Mouse (Mus musculus) hindbrain, embryonic 14.5 days (tissue): ENCODE results near the gene Gm15114. TPM values are rescaled to one million over a fixed set of nuclear protein-coding genes. Genes with fewer than 3 reads are reported as not detected.
"Not testable (repeated sequence)": the region's sequence is repeated elsewhere in the genome, so short reads cannot be mapped to it uniquely, and the experiment has no call there.

Source experiments
- ATAC-seq: fragments of 200-750 bp; cut with Nextera tagmentation; 2 replicates; pipeline ENCODE4 v1.8.0; 2017; ENCODE audit warnings: moderate number of reproducible peaks, mild to moderate bottlenecking, moderate TSS enrichment, moderate library complexity; ENCODE audit not compliant: low FRiP score
- DNase-seq: peaks from one replicate; pipeline ENCODE4 v3.0.0-alpha.2; 2015; ENCODE audit warnings: low spot score
- H3K27ac ChIP-seq: fragments of 300-500 bp; sonication (generic); 2 replicates; pipeline ENCODE4 v1.5.1; 2014; ENCODE audit warnings: mild to moderate bottlenecking, moderate library complexity
- H3K27me3 ChIP-seq: fragments of 300-500 bp; sonication (generic); 2 replicates; pipeline ENCODE4 v1.6.1; 2014; ENCODE audit warnings: mild to moderate bottlenecking, low read length, mixed read lengths; ENCODE audit not compliant: control insufficient read depth, insufficient read depth
- H3K36me3 ChIP-seq: fragments of 300-500 bp; sonication (generic); replicated peaks from 2 replicates; pipeline ENCODE4 v1.6.1; 2014; ENCODE audit not compliant: control insufficient read depth, insufficient read depth
- H3K4me1 ChIP-seq: fragments of 300-500 bp; sonication (generic); replicated peaks from 2 replicates; pipeline ENCODE4 v1.6.1; 2014; ENCODE audit warnings: antibody characterized with exemption, low read length, mixed read lengths; ENCODE audit not compliant: control insufficient read depth, insufficient read depth
- H3K4me2 ChIP-seq: fragments of 300-500 bp; sonication (generic); replicated peaks from 2 replicates; pipeline ENCODE4 v1.6.1; 2014; ENCODE audit warnings: mild to moderate bottlenecking, moderate library complexity
- H3K4me3 ChIP-seq: fragments of 300-500 bp; sonication (generic); replicated peaks from 2 replicates; pipeline ENCODE4 v1.5.1; 2014; ENCODE audit warnings: mild to moderate bottlenecking, low read length
- H3K9ac ChIP-seq: fragments of 300-500 bp; sonication (generic); 2 replicates; pipeline ENCODE4 v1.6.1; 2014
- H3K9me3 ChIP-seq: fragments of 300-500 bp; sonication (generic); 2 replicates; pipeline ENCODE4 v1.6.1; 2016; ENCODE audit warnings: low read length; ENCODE audit not compliant: control insufficient read depth
- WGBS: fragments of 180-500 bp; shearing (Covaris S2); extraction: QIAGEN DNeasy Blood & Tissue Kit; methylation state at CpG from one replicate; pipeline ENCODE4 v1.1.7; 2014; 5-methylcytosine and 5-hydroxymethylcytosine counted together
- polyA plus RNA-seq: library from polyadenylated mRNA; unstranded; fragments of >200 nt; fragmentation: Nextera tagmentation; extraction: Ambion mirVana; gene quantifications from 2 replicates; pipeline ENCODE4 v1.2.1, GENCODE M21; 2014

The Gm15114 gene
- not detected in 2 replicates for polyA plus RNA-seq

DNA sequence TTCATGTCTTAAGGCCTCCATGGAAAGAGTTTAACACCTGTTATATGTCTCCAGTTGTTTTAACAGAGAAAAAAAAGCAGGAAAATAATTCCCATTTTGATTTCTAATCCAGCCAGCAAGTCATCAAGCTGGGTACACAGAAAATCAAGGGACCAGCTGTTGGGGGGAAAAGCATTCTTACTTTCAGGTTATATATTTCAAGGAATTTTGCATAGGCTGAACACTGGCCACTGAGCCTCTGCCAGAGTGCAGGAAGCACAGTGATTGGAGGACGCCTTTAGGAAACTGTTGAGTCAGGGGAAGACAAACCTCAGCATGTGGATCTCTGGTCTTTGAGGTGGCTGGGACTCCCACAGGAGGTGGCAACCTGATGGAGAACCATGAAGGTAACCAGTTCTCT, at the start of gene Gm15114:
Gene Gm15114 (plus strand): TSS at position 301 of the 400 bp plus-strand sequence.
- H3K4me2 ChIP-seq, H3K36me3 ChIP-seq, H3K4me3 ChIP-seq, H3K27me3 ChIP-seq, H3K27ac ChIP-seq, ATAC-seq, DNase-seq, H3K4me1 ChIP-seq, H3K9me3 ChIP-seq, H3K9ac ChIP-seq: not testable (repeated sequence)
- WGBS = no CpG with 5 or more reads among the region's 1 CpGs

Other genes with a start within 250 kb of the Gm15114 start
- gene Gm8334, start 126.2 kb downstream of the Gm15114 start, polyA plus RNA-seq = not detected in 2 replicates
- not detected in 2 replicates for gene Gm15127, start 174.6 kb downstream of the Gm15114 start, polyA plus RNA-seq